Mouse (Mus musculus): ENCODE data around the gene Vmn1r220. TPM values are rescaled to one million over a fixed set of nuclear protein-coding genes. Genes with fewer than 3 reads are reported as not detected.
"Not testable (repeated sequence)": the region's sequence is repeated elsewhere in the genome, so short reads cannot be mapped to it uniquely, and the experiment has no call there.

Vmn1r220 gene
- total RNA-seq (2014; rRNA removed) (not detected in 2 replicates), polyA plus RNA-seq (2015; fragmentation: Nextera tagmentation; extraction: Ambion mirVana) (not detected in 2 replicates)

- Histone ChIP-seq H3K36me3 (ENCODE audit: insufficient read depth, low read length) (no peaks in the 10 kb centered on the region), H3K27ac (ENCODE audit: low read depth, low read length) (no peak within 1 kb of the TSS), H3K4me2 (ENCODE audit: low read depth, low read length, poor library complexity, severe bottlenecking) (no peak within 1 kb of the TSS), H3K4me1 (ENCODE audit: insufficient read depth, low read length) (no peaks in the 10 kb centered on the region), H3K4me3 (ENCODE audit: low read depth, low read length) (no peak within 1 kb of the TSS), H3K27me3 (ENCODE audit: insufficient read depth, low read length) (no peaks in the 10 kb centered on the region), H3K9me3 (ENCODE audit: low read length) (no peaks in the 10 kb centered on the region), H3K9ac (replicated peaks; ENCODE audit: low read length, poor library complexity, severe bottlenecking) (no peak within 1 kb of the TSS)
- no peak for TF ChIP-seq CTCF (IDR thresholded peaks at IDR 0.05)
- no peak for DNase-seq (ENCODE audit: low spot score)
- WGBS: 90% methylated on average over 2 of the region's 2 CpGs
- ATAC-seq (ENCODE audit: low FRiP score): no peak
These were observed at the start of gene Vmn1r220 for GRCm38 (mm10) chr13:23187875-23188274. Gene Vmn1r220, minus strand, starts transcription at chr13:23187975.

- ATAC-seq (ENCODE audit: low FRiP score); H3K36me3 ChIP-seq (ENCODE audit: insufficient read depth, low read length); H3K27me3 ChIP-seq (ENCODE audit: insufficient read depth, low read length); H3K9ac ChIP-seq (replicated peaks; ENCODE audit: low read length, poor library complexity, severe bottlenecking); H3K4me1 ChIP-seq (ENCODE audit: insufficient read depth, low read length); DNase-seq (ENCODE audit: low spot score); H3K27ac ChIP-seq (ENCODE audit: low read depth, low read length); H3K4me3 ChIP-seq (ENCODE audit: low read depth, low read length); H3K9me3 ChIP-seq (ENCODE audit: low read length); H3K4me2 ChIP-seq (ENCODE audit: low read depth, low read length, poor library complexity, severe bottlenecking): not testable (repeated sequence)
These were observed 48.1 kb upstream of the Vmn1r220 start, which contains the start of gene Vmn1r222 for GRCm38 (mm10) chr13:23235847-23236246. Gene Vmn1r222, minus strand, starts transcription at chr13:23235947.

- not testable (repeated sequence) for H3K9ac ChIP-seq (replicated peaks; ENCODE audit: low read length, poor library complexity, severe bottlenecking); H3K4me1 ChIP-seq (ENCODE audit: insufficient read depth, low read length); H3K4me3 ChIP-seq (ENCODE audit: low read depth, low read length); H3K27ac ChIP-seq (ENCODE audit: low read depth, low read length); H3K36me3 ChIP-seq (ENCODE audit: insufficient read depth, low read length); H3K4me2 ChIP-seq (ENCODE audit: low read depth, low read length, poor library complexity, severe bottlenecking); H3K9me3 ChIP-seq (ENCODE audit: low read length); H3K27me3 ChIP-seq (ENCODE audit: insufficient read depth, low read length); DNase-seq (ENCODE audit: low spot score); ATAC-seq (ENCODE audit: low FRiP score)
- WGBS: 89% methylated on average over 2 of the region's 2 CpGs
These were observed 26.1 kb upstream of the Vmn1r220 start, which contains the start of gene Vmn1r221 for GRCm38 (mm10) chr13:23213827-23214226. Gene Vmn1r221, plus strand, starts transcription at chr13:23214127.

GRCm38 (mm10) chr13:23203885-23204284, 16.1 kb upstream of the Vmn1r220 start:
- H3K9me3 ChIP-seq (ENCODE audit: low read length); H3K4me1 ChIP-seq (ENCODE audit: insufficient read depth, low read length); H3K27me3 ChIP-seq (ENCODE audit: insufficient read depth, low read length); H3K27ac ChIP-seq (ENCODE audit: low read depth, low read length); H3K4me2 ChIP-seq (ENCODE audit: low read depth, low read length, poor library complexity, severe bottlenecking); DNase-seq (ENCODE audit: low spot score); H3K9ac ChIP-seq (replicated peaks; ENCODE audit: low read length, poor library complexity, severe bottlenecking); H3K4me3 ChIP-seq (ENCODE audit: low read depth, low read length); ATAC-seq (ENCODE audit: low FRiP score); H3K36me3 ChIP-seq (ENCODE audit: insufficient read depth, low read length): not testable (repeated sequence)
- WGBS: 71% methylated on average over 1 of the region's 1 CpGs

- not testable (repeated sequence) for H3K4me2 ChIP-seq (ENCODE audit: low read depth, low read length, poor library complexity, severe bottlenecking); H3K4me1 ChIP-seq (ENCODE audit: insufficient read depth, low read length); H3K36me3 ChIP-seq (ENCODE audit: insufficient read depth, low read length); H3K4me3 ChIP-seq (ENCODE audit: low read depth, low read length); H3K9me3 ChIP-seq (ENCODE audit: low read length); H3K27me3 ChIP-seq (ENCODE audit: insufficient read depth, low read length); ATAC-seq (ENCODE audit: low FRiP score); H3K27ac ChIP-seq (ENCODE audit: low read depth, low read length); H3K9ac ChIP-seq (replicated peaks; ENCODE audit: low read length, poor library complexity, severe bottlenecking); DNase-seq (ENCODE audit: low spot score)
- WGBS: 89% methylated on average over 4 of the region's 4 CpGs
These were observed 21.3 kb downstream of the Vmn1r220 start for GRCm38 (mm10) chr13:23166471-23166870.

- Histone ChIP-seq H3K36me3 (ENCODE audit: insufficient read depth, low read length) (no peaks in the 10 kb centered on the region), H3K4me1 (ENCODE audit: insufficient read depth, low read length) (no peaks in the 10 kb centered on the region), H3K9me3 (ENCODE audit: low read length) (no peaks in the 10 kb centered on the region), H3K27ac (ENCODE audit: low read depth, low read length) (no peak within 1 kb of the TSS), H3K4me3 (ENCODE audit: low read depth, low read length) (no peak within 1 kb of the TSS), H3K9ac (replicated peaks; ENCODE audit: low read length, poor library complexity, severe bottlenecking) (no peak within 1 kb of the TSS), H3K27me3 (ENCODE audit: insufficient read depth, low read length) (no peaks in the 10 kb centered on the region), H3K4me2 (ENCODE audit: low read depth, low read length, poor library complexity, severe bottlenecking) (no peak within 1 kb of the TSS)
- 91% methylated on average over 4 of the region's 4 CpGs for WGBS
- DNase-seq (ENCODE audit: low spot score): no peak
- ATAC-seq (ENCODE audit: low FRiP score): no peak
- no peak for TF ChIP-seq CTCF (IDR thresholded peaks at IDR 0.05)
These were observed 28.8 kb downstream of the Vmn1r220 start, which contains the start of gene Vmn1r219 for GRCm38 (mm10) chr13:23159012-23159411. Gene Vmn1r219, plus strand, starts transcription at chr13:23159312.

Measured in midbrain, postnatal 0 days (tissue).